Mouse (Mus musculus): ENCODE results near the gene Ldlrad3. TPM values are rescaled to one million over a fixed set of nuclear protein-coding genes. Genes with fewer than 3 reads are reported as not detected.

Gene Ldlrad3
- polyA plus RNA-seq, 1 experiment, result 18.5 TPM

- DNase-seq, result no peak
- no peaks in the 10 kb centered on the region for H3K27me3 ChIP-seq (replicated peaks; ENCODE audit: control insufficient read depth, insufficient read depth, low read length)
- no peak overlapping the region for H3K4me3 ChIP-seq (ENCODE audit: insufficient read depth, low read depth, low read length)
- H3K4me1 ChIP-seq (ENCODE audit: control insufficient read depth, insufficient read depth, low read length), result no peaks in the 10 kb centered on the region
- no peak overlapping the region for H3K27ac ChIP-seq (ENCODE audit: insufficient read depth, low read depth, low read length)
- TF ChIP-seq CTCF (conservative IDR thresholded peaks at IDR 0.05; ENCODE audit: insufficient read depth, insufficient read length, low read depth, low read length) (no peak), POLR2A (IDR thresholded peaks at IDR 0.05; ENCODE audit: low read depth, low read length) (no peak)
- 97% methylated on average over 8 of the region's 8 CpGs for WGBS
- H3K36me3 ChIP-seq (ENCODE audit: control insufficient read depth, insufficient read depth, low read length), result no peaks in the 10 kb centered on the region
Observed at GRCm38 (mm10) chr2:101980456-101980947, 205.7 kb downstream of the Ldlrad3 start.

- H3K27me3 ChIP-seq (replicated peaks; ENCODE audit: control insufficient read depth, insufficient read depth, low read length), result no peaks in the 10 kb centered on the region
- WGBS, result 60% methylated on average over 21 of the region's 21 CpGs
- H3K27ac ChIP-seq (ENCODE audit: insufficient read depth, low read depth, low read length), result no peak overlapping the region
Observed at GRCm38 (mm10) chr2:101978534-101979525, 207.4 kb downstream of the Ldlrad3 start.

GRCm38 (mm10) chr2:101976399-101977064 is 209.7 kb downstream of the Ldlrad3 start:
- Histone ChIP-seq H3K4me1 (ENCODE audit: control insufficient read depth, insufficient read depth, low read length) (no peaks in the 10 kb centered on the region), H3K27me3 (replicated peaks; ENCODE audit: control insufficient read depth, insufficient read depth, low read length) (no peaks in the 10 kb centered on the region), H3K36me3 (ENCODE audit: control insufficient read depth, insufficient read depth, low read length) (no peaks in the 10 kb centered on the region), H3K27ac (ENCODE audit: insufficient read depth, low read depth, low read length) (no peak overlapping the region), H3K4me3 (ENCODE audit: insufficient read depth, low read depth, low read length) (no peak overlapping the region)
- 95% methylated on average over 7 of the region's 7 CpGs for WGBS
- no peak for DNase-seq
- TF ChIP-seq CTCF (conservative IDR thresholded peaks at IDR 0.05; ENCODE audit: insufficient read depth, insufficient read length, low read depth, low read length) (no peak), POLR2A (IDR thresholded peaks at IDR 0.05; ENCODE audit: low read depth, low read length) (no peak)

More at GRCm38 (mm10) chr2:101978534-101979525, 207.4 kb downstream of the Ldlrad3 start:
- no peak for TF ChIP-seq CTCF (conservative IDR thresholded peaks at IDR 0.05; ENCODE audit: insufficient read depth, insufficient read length, low read depth, low read length)
- TF ChIP-seq POLR2A (IDR thresholded peaks at IDR 0.05; ENCODE audit: low read depth, low read length), result no peak
- Histone ChIP-seq H3K36me3 (ENCODE audit: control insufficient read depth, insufficient read depth, low read length) (no peaks in the 10 kb centered on the region), H3K4me3 (ENCODE audit: insufficient read depth, low read depth, low read length) (no peak overlapping the region), H3K4me1 (ENCODE audit: control insufficient read depth, insufficient read depth, low read length) (no peaks in the 10 kb centered on the region)
- peak; percentile 38 for DNase-seq

DNA sequence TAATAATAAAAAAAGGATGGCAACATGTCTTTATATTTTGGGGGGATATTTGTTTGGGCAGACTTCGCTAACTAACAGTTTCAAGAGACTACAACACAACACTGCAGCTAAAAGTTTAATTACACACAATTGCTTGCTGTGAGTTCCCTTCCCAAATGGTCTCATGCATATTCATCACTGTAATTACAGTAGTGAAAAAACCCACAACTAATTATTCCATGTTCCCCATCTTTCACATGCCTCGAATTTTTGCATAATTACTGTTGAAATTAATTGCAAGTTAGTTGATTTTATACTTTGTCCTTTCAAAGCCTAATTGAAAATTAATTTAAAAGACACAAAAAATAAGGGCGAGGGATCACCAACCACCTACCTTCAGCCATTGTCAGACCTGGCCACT is 212.4 kb downstream of the Ldlrad3 start:
- Histone ChIP-seq H3K4me3 (ENCODE audit: insufficient read depth, low read depth, low read length) (no peak overlapping the region), H3K4me1 (ENCODE audit: control insufficient read depth, insufficient read depth, low read length) (no peaks in the 10 kb centered on the region), H3K27me3 (replicated peaks; ENCODE audit: control insufficient read depth, insufficient read depth, low read length) (no peaks in the 10 kb centered on the region), H3K27ac (ENCODE audit: insufficient read depth, low read depth, low read length) (no peak overlapping the region), H3K36me3 (ENCODE audit: control insufficient read depth, insufficient read depth, low read length) (no peaks in the 10 kb centered on the region)
- TF ChIP-seq POLR2A (IDR thresholded peaks at IDR 0.05; ENCODE audit: low read depth, low read length), result no peak
- TF ChIP-seq CTCF (conservative IDR thresholded peaks at IDR 0.05; ENCODE audit: insufficient read depth, insufficient read length, low read depth, low read length), result no peak
- 75% methylated on average over 3 of the region's 3 CpGs for WGBS
- no peak for DNase-seq

DNA sequence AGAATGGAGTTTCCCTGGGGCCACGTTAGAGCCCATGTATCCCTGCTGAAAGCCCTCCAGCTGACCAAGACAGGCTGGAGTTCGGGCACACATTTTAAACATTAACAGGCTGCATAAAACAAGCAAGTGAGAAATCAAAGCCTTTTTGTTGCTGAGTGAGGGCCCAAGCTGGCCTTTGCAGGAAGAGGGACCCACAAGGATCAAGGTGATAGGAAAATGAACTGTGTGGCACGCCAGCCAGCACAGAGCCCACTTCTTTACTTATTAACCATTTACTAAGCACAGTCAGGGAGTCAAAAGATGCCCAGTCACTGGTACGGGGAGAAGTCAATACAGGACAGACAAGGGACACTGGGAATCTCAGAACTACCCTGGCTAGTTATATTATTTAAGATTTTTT is 218.6 kb downstream of the Ldlrad3 start:
- H3K27me3 ChIP-seq (replicated peaks; ENCODE audit: control insufficient read depth, insufficient read depth, low read length), result no peaks in the 10 kb centered on the region
- 37% methylated on average over 4 of the region's 4 CpGs for WGBS
- peak; percentile 77 for DNase-seq
- no peak for TF ChIP-seq POLR2A (IDR thresholded peaks at IDR 0.05; ENCODE audit: low read depth, low read length)
- no peak for TF ChIP-seq CTCF (conservative IDR thresholded peaks at IDR 0.05; ENCODE audit: insufficient read depth, insufficient read length, low read depth, low read length)
- H3K36me3 ChIP-seq (ENCODE audit: control insufficient read depth, insufficient read depth, low read length), result no peaks in the 10 kb centered on the region
- peaks cover 19% of the 10 kb centered on the region for H3K4me1 ChIP-seq (ENCODE audit: control insufficient read depth, insufficient read depth, low read length)
- H3K27ac ChIP-seq (ENCODE audit: insufficient read depth, low read depth, low read length), result peak overlapping the region; percentile 71
- H3K4me3 ChIP-seq (ENCODE audit: insufficient read depth, low read depth, low read length), result no peak overlapping the region

DNA sequence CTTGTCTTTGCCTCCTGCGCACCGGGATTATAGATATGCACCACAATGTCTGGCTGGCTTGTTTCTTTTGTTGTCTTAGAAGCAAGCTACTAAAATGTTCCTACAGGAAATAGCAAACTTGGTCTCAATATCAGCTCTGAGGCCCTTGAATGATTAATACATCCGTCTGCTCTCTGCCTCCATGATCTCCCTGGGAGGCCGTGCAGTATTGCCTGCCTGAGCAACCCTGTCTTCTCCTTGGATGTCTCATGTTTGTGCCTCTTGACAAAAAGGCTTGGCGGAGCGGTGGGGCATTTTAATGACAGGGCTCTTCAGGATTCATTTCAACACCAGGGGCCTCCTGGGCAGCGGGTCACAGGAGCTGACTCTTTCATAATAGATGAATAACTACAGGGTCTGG is 219.0 kb downstream of the Ldlrad3 start:
- 34% methylated on average over 7 of the region's 7 CpGs for WGBS
- no peaks in the 10 kb centered on the region for H3K27me3 ChIP-seq (replicated peaks; ENCODE audit: control insufficient read depth, insufficient read depth, low read length)
- H3K4me1 ChIP-seq (ENCODE audit: control insufficient read depth, insufficient read depth, low read length), result peaks cover 19% of the 10 kb centered on the region
- H3K4me3 ChIP-seq (ENCODE audit: insufficient read depth, low read depth, low read length), result no peak overlapping the region
- DNase-seq, result peak; percentile 30
- H3K27ac ChIP-seq (ENCODE audit: insufficient read depth, low read depth, low read length), result peak overlapping the region; percentile 71
- TF ChIP-seq POLR2A (IDR thresholded peaks at IDR 0.05; ENCODE audit: low read depth, low read length) (no peak), CTCF (conservative IDR thresholded peaks at IDR 0.05; ENCODE audit: insufficient read depth, insufficient read length, low read depth, low read length) (no peak)
- H3K36me3 ChIP-seq (ENCODE audit: control insufficient read depth, insufficient read depth, low read length), result no peaks in the 10 kb centered on the region

DNA sequence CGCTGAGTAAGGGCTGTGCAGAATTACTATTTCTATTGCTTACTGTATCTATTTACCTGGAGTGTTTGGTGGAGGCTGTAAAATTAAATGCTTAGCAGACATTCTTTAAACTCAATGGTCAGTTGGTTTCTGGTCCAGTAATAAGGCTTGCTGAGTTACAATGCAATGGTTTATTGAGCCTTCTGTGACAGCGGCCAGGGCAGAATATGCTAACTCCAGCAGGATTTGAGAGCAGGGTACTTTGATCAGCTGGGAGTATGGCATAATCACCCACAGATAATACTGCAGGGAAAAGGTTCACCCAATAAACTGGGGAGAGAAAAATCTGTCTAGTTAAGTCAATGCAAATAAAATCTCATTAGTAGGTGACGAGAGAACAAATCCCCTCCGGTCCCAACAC is 220.2 kb downstream of the Ldlrad3 start:
- Histone ChIP-seq H3K36me3 (ENCODE audit: control insufficient read depth, insufficient read depth, low read length) (no peaks in the 10 kb centered on the region), H3K4me3 (ENCODE audit: insufficient read depth, low read depth, low read length) (no peak overlapping the region), H3K27ac (ENCODE audit: insufficient read depth, low read depth, low read length) (peak overlapping the region; percentile 5; the same call in 1 of the 2 replicates), H3K27me3 (replicated peaks; ENCODE audit: control insufficient read depth, insufficient read depth, low read length) (no peaks in the 10 kb centered on the region), H3K4me1 (ENCODE audit: control insufficient read depth, insufficient read depth, low read length) (peaks cover 19% of the 10 kb centered on the region)
- WGBS, result 74% methylated on average over 4 of the region's 4 CpGs
- TF ChIP-seq POLR2A (IDR thresholded peaks at IDR 0.05; ENCODE audit: low read depth, low read length), result no peak
- TF ChIP-seq CTCF (conservative IDR thresholded peaks at IDR 0.05; ENCODE audit: insufficient read depth, insufficient read length, low read depth, low read length), result no peak
- peak; percentile 67 for DNase-seq

All from kidney, adult 2 months (tissue).